Mouse (Mus musculus) small intestine, adult 10 weeks (tissue): ENCODE measurements around the gene Med13l. TPM values are rescaled to one million over a fixed set of nuclear protein-coding genes. Genes with fewer than 3 reads are reported as not detected.

Experiments
- polyA plus RNA-seq: library from polyadenylated mRNA; stranded (reverse); fragments of 350-450 nt; fragmentation: Illumina TruSeq; extraction: RNeasy Lipid Tissue Mini Kit (QIAGEN cat#74804); gene quantifications from one replicate; pipeline ENCODE4 v1.2.3, GENCODE M21; 2014; ENCODE audit warnings: low replicate concordance

The Med13l gene
- polyA plus RNA-seq: 9.2 TPM

GRCm38 (mm10) chr5:118560385-118561085 lies at the start of gene Med13l:
Gene Med13l (plus strand): TSS chr5:118560679.

